12 mouse cellular contexts compared by ENCODE assay signal in the genomic region with DNA sequence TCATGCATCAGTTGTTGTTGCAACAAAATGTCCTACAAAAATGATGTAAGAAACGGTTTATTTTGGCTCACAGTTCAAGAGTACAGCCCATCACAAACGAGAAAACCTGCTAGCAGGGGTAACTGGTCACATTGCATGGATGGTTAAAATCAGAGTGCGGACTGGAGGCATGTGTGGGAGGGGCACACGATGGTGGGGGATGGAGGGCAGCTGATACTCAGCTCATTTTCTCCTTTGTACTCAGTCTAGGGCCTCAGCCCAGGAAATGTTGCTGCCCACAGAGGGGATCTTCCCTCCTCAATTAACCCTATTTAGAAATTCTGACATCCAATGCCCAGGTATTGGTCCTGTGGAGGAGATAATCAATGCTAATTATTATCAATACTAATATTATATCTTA.
"Had no signal": no experiment of that assay in that cellular context is flagged by ENCODE, and none has a peak within 500 bp of the region (broad histone marks: within the 10 kb centered on the region; RNA-seq: fewer than 3 reads in every experiment).

No protein-coding gene starts in this region.

- H3K9me3 ChIP-seq: limb, embryonic 10.5 days; liver, embryonic 15.5 days had no signal

- H3K4me2 ChIP-seq: liver, embryonic 11.5 days; liver, embryonic 15.5 days had no signal

- H3K4me3 ChIP-seq: left cerebral cortex, adult 2 months; limb, embryonic 10.5 days; liver, embryonic 15.5 days had no signal

- H3K4me1 ChIP-seq: limb, embryonic 10.5 days; liver, embryonic 15.5 days had no signal

- H3K27ac ChIP-seq: left cerebral cortex, adult 2 months; limb, embryonic 10.5 days; liver, embryonic 15.5 days had no signal

- ATAC-seq: intestine, postnatal 0 days; lung, postnatal 0 days had no signal

- H3K9ac ChIP-seq: liver, embryonic 15.5 days had no signal

- DNase-seq: kidney, adult 8-10 months; kidney, postnatal 25 days; lung, adult 2 months; lung, postnatal 36 days; right cerebral cortex, postnatal 14 days; thymus, postnatal 4 days had no signal

- H3K36me3 ChIP-seq: limb, embryonic 10.5 days; liver, embryonic 15.5 days had no signal

- H3K27me3 ChIP-seq: liver, embryonic 15.5 days had no signal
